Mouse (Mus musculus) neural tube, embryonic 11.5 days (tissue): Measurements from ENCODE around the gene Mapk11. TPM values are rescaled to one million over a fixed set of nuclear protein-coding genes. Genes with fewer than 3 reads are reported as not detected.

Source experiments
- ATAC-seq: fragments of 200-750 bp; cut with Nextera tagmentation; 2 replicates; pipeline ENCODE4 v1.8.0; 2017; ENCODE audit warnings: moderate number of reproducible peaks, mild to moderate bottlenecking, moderate TSS enrichment, moderate library complexity; ENCODE audit not compliant: insufficient read depth, low FRiP score, low TSS enrichment
- DNase-seq: peaks from one replicate; pipeline ENCODE4 v3.0.0-alpha.2; 2015; ENCODE audit warnings: low spot score
- H3K27ac ChIP-seq: fragments of 300-500 bp; sonication (generic); 2 replicates; pipeline ENCODE4 v1.5.1; 2014; ENCODE audit warnings: low read depth, mild to moderate bottlenecking, low read length
- H3K27me3 ChIP-seq: fragments of 300-500 bp; sonication (generic); 2 replicates; pipeline ENCODE4 v1.6.1; 2014; ENCODE audit warnings: mild to moderate bottlenecking, low read length, mixed read lengths; ENCODE audit not compliant: control insufficient read depth, insufficient read depth
- H3K36me3 ChIP-seq: fragments of 300-500 bp; sonication (generic); 2 replicates; pipeline ENCODE4 v1.6.1; 2014; ENCODE audit warnings: mild to moderate bottlenecking, low read length, moderate library complexity, mixed read lengths; ENCODE audit not compliant: control insufficient read depth, insufficient read depth
- H3K4me1 ChIP-seq: fragments of 300-500 bp; sonication (generic); 2 replicates; pipeline ENCODE4 v1.6.1; 2014; ENCODE audit warnings: low read length, mixed read lengths; ENCODE audit not compliant: control insufficient read depth, insufficient read depth
- H3K4me2 ChIP-seq: fragments of 300-500 bp; sonication (generic); 2 replicates; pipeline ENCODE4 v1.6.1; 2014; ENCODE audit warnings: low read depth, mild to moderate bottlenecking, moderate library complexity
- H3K4me3 ChIP-seq: fragments of 300-500 bp; sonication (generic); 2 replicates; pipeline ENCODE4 v1.5.1; 2014; ENCODE audit warnings: low read depth, low read length
- H3K9ac ChIP-seq: fragments of 300-500 bp; sonication (generic); 2 replicates; pipeline ENCODE4 v1.6.1; 2014; ENCODE audit warnings: mild to moderate bottlenecking, low read length
- H3K9me3 ChIP-seq: fragments of 300-500 bp; sonication (generic); 2 replicates; pipeline ENCODE4 v1.6.1; 2016; ENCODE audit warnings: low read length; ENCODE audit not compliant: control insufficient read depth
- WGBS: fragments of 180-500 bp; shearing (Covaris S2); extraction: QIAGEN DNeasy Blood & Tissue Kit; methylation state at CpG from one replicate; pipeline ENCODE4 v1.1.7; 2014; 5-methylcytosine and 5-hydroxymethylcytosine counted together
- polyA plus RNA-seq: library from polyadenylated mRNA; unstranded; fragments of >200 nt; fragmentation: Nextera tagmentation; extraction: Ambion mirVana; gene quantifications from 2 replicates; pipeline ENCODE4 v1.2.1, GENCODE M21; 2014

Mapk11 gene
- polyA plus RNA-seq, 1 experiment from 2014 or later: 37.4 TPM

DNA sequence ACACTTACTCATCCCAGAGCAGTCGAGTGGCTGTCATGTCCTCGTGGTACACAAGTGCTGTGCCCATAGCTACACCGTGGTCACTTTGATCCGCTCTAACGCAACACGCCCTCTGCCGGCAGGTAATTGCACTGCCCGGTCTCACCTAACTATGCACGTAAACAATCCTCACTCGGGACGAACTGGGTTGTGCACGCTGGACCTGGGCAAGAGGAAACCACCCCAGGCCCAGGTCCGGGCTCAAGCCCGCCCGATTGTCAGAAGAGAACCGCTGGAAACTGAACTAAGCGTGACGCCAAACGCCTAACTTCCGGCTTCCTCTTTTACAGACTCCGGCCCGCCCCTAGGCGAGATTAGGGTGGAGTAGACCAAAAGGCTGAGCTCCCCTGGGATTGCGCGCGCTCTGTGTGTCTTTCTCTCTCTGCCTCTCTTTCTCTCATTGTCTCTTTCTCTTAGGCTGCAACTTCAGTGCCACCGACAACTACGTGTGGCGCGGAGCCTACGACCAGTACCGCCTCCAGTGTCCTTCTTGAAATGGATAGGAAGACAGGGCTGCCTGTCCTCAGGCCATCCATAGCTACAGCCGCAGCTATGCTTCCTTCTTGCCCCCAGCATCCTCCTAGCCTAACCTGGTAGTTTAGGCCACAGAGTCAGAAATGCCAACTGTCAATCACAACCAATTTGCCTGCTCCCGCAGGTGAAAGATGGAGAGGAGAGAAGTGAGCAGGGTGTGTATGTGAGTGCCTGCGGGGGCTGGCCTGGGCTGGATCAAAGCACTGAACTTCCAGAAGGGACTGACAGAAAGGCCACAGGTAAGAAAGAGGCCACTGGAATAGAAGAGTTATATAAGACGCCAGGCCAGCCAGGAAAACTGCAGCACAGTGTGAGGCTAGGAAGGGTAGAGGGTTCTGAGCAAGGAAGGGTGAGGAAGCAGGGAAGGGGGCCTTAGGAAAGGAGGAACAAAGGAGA is 20.8 kb downstream of the Mapk11 start, which contains the start of gene Hdac10:
Gene Hdac10, minus strand, starts transcription at position 319 of the 969 bp plus-strand sequence.
- Histone ChIP-seq H3K9ac (peak within 1 kb of the TSS; percentile 70), H3K4me3 (peak within 1 kb of the TSS; percentile 53), H3K27ac (peak within 1 kb of the TSS; percentile 69), H3K9me3 (no peaks in the 10 kb centered on the region), H3K27me3 (no peaks in the 10 kb centered on the region), H3K36me3 (no peaks in the 10 kb centered on the region; the same call in 1 of the 2 replicates), H3K4me2 (peak within 1 kb of the TSS; percentile 73), H3K4me1 (peaks cover 9% of the 10 kb centered on the region)
- DNase-seq (peak; percentile 86), ATAC-seq (peak; percentile 89)
- 3% methylated on average over 36 of the region's 36 CpGs for WGBS

DNA sequence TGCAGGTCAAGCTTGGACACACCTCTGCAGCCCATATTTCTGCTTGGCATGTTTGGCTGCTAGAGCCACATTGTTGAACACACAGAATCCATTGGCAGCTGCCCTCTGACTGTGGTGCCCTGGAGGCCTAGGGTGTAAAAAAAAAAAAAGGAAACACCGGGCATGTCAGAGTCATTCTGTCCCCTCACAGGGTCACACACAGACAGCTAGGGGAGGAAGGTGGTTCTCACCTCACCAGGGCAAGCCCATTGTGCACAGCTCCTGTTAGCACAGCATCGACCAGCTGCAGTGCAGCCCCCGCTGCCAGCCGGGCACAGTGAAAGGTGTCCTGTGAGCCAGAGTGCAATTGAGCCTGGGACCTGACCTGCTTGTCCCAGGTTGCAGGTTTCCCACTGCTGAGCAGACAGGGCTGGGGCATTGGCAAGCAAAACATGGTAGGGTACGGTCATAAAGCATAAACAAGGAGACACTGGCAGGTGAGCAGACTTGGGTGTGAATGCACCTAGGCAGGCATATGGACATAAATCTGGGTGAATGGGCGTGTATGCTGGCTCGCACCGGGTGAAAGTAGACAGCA is 22.0 kb downstream of the Mapk11 start:
- Histone ChIP-seq H3K27ac (no peak overlapping the region), H3K9ac (peak overlapping the region; percentile 10; the same call in 1 of the 2 replicates), H3K27me3 (no peaks in the 10 kb centered on the region), H3K9me3 (no peaks in the 10 kb centered on the region), H3K4me3 (peak overlapping the region; percentile 53), H3K4me2 (peak overlapping the region; percentile 73), H3K36me3 (no peaks in the 10 kb centered on the region; the same call in 1 of the 2 replicates), H3K4me1 (peaks cover 13% of the 10 kb centered on the region)
- DNase-seq (no peak), ATAC-seq (no peak)
- 85% methylated on average over 8 of the region's 8 CpGs for WGBS

DNA sequence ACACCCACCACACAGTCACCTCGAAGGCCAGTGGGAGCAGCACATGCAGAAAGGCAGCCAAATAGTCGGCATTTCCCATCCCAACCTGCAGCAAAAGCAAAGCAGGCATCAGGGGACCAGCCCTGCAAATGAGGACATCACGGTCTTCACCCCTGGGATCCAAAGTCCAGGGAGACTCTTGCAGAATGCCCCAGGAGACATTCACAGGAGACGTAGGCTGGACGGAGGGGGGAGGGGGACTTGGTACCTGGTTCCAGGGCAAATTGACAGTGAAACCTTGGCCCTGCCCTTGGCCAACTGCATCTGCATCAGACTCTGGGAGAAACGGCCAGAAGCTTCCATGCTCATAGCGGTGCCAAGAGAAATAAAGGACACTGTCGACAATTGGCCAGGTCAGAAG is 22.8 kb downstream of the Mapk11 start:
- Histone ChIP-seq H3K9me3 (no peaks in the 10 kb centered on the region), H3K27ac (no peak overlapping the region), H3K36me3 (no peaks in the 10 kb centered on the region; the same call in 1 of the 2 replicates), H3K27me3 (no peaks in the 10 kb centered on the region), H3K4me3 (no peak overlapping the region), H3K9ac (no peak overlapping the region), H3K4me1 (peaks cover 21% of the 10 kb centered on the region), H3K4me2 (no peak overlapping the region)
- 89% methylated on average over 8 of the region's 8 CpGs for WGBS
- DNase-seq: no peak
- no peak for ATAC-seq

DNA sequence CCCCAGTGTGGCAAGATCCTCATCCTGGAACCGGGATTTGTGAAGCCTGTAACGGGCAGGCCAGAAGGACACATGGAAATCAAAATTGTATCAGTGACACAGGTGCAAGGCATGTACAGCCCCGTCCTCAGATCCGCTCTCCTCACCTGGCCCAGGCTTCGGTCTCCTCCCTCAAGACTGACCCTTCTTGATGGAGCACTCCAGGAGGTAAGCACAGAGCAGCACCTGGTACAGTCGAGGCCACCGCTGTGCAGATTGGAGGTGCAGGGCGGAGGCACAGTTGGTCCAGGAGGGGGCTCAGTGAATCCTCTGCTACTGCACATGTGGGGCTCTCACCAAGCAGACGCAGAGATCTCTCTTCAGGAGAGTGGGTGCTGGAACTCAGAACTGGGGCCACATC is 24.1 kb downstream of the Mapk11 start:
- no peak for DNase-seq

DNA sequence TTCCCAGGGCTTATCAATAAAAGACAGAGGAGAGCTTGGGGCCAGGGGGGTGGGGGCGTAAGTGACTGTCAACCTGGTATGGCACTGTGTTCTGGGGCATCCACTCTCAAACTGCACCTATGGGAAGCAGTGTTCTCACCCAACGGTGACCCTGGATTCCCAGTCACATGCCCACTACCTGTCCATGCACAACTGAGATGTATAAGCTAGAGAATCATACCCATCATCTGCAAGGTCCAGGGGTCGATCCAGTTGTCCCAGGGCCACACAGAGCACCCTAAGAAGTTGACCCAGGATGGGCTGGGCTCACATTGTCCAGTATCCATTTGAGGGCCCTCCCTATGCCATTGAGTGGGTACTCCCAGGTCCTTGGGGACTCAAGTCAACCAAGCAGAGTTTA is 25.1 kb downstream of the Mapk11 start:
- 95% methylated on average over 3 of the region's 3 CpGs for WGBS
- Histone ChIP-seq H3K36me3 (no peaks in the 10 kb centered on the region), H3K4me2 (no peak overlapping the region), H3K4me3 (no peak overlapping the region), H3K9me3 (no peaks in the 10 kb centered on the region), H3K4me1 (peaks cover 35% of the 10 kb centered on the region), H3K9ac (no peak overlapping the region), H3K27ac (no peak overlapping the region), H3K27me3 (no peaks in the 10 kb centered on the region)
- ATAC-seq (no peak), DNase-seq (no peak)

More for the DNA sequence above, 24.1 kb downstream of the Mapk11 start:
- H3K9ac ChIP-seq: no peak overlapping the region
- no peak overlapping the region for H3K4me3 ChIP-seq
- no peak for ATAC-seq
- H3K27ac ChIP-seq: no peak overlapping the region
- no peaks in the 10 kb centered on the region for H3K36me3 ChIP-seq
- WGBS: 90% methylated on average over 9 of the region's 9 CpGs
- H3K27me3 ChIP-seq: no peaks in the 10 kb centered on the region
- peaks cover 31% of the 10 kb centered on the region for H3K4me1 ChIP-seq
- H3K9me3 ChIP-seq: no peaks in the 10 kb centered on the region
- H3K4me2 ChIP-seq: no peak overlapping the region

DNA sequence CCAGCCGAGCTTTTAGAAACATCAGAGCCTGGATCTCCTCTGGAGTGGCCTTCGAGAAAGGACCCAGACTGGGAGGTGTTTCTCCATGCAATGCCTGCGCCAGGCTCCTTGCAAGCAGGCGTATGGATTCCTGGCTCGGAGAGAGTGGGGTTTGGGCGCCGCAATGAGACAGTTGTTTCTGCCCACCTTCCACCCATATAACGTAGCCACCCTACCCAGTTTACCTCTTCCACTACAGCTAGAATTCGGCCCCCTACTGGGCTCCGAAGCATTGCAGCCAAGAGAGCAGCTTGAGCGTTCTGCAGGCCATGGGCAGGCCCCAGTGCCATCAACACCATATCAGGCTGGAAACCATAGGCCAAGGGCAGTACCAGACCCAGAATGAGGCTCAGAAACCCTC is 25.8 kb downstream of the Mapk11 start:
- Histone ChIP-seq H3K4me2 (peak overlapping the region; percentile 97), H3K9ac (peak overlapping the region; percentile 75), H3K4me3 (peak overlapping the region; percentile 86), H3K36me3 (no peaks in the 10 kb centered on the region), H3K4me1 (peaks cover 35% of the 10 kb centered on the region), H3K9me3 (no peaks in the 10 kb centered on the region), H3K27me3 (no peaks in the 10 kb centered on the region), H3K27ac (peak overlapping the region; percentile 28)
- DNase-seq: peak; percentile 57
- WGBS: 28% methylated on average over 11 of the region's 11 CpGs
- 0 out of 2 replicates have a peak, but pooled peaks have one; percentile 2 for ATAC-seq

DNA sequence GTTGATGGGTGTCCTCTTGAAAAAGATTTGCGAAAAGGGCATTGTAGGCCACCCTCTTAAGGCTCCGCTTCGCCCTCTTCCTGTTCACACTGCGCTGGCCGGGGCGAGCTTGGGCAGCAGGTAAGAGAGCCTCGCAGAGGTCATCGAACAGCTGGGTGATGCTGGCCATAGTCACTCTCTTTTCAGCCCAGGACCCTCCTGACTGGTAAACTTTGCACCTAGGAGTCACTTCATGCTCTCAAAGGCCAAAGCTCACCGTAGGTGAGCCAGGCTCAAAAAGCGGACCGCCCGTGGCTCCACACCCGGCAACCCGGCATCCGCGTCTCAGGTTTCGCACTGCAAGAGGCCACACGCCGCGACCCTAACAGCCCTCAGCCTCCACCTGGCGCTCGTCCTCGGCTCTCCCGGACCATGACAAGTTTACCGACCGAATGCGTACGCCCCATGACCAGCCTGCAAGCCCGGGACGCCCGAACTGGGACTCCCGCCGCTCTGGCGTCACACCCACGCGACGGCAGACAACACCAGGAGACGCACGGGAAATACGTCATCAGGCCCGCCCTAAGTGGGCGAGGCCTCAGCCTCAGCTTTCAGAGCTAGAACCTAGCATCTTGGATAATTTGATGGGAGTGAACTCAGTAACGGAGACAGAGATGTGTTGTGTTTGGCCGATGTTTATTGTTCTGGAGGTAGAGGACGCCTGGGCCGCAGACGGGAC is 26.6 kb downstream of the Mapk11 start, which contains the start of gene Tubgcp6:
Gene Tubgcp6, minus strand, starts transcription at position 464 of the 718 bp plus-strand sequence.
- DNase-seq (peak; percentile 97), ATAC-seq (peak; percentile 84)
- Histone ChIP-seq H3K27me3 (no peaks in the 10 kb centered on the region), H3K36me3 (no peaks in the 10 kb centered on the region), H3K9me3 (no peaks in the 10 kb centered on the region), H3K4me3 (peak within 1 kb of the TSS; percentile 86), H3K9ac (peak within 1 kb of the TSS; percentile 75), H3K4me2 (peak within 1 kb of the TSS; percentile 97), H3K27ac (peak within 1 kb of the TSS; percentile 28), H3K4me1 (peaks cover 33% of the 10 kb centered on the region)
- WGBS: under 1% methylated on average over 46 of the region's 47 CpGs

DNA sequence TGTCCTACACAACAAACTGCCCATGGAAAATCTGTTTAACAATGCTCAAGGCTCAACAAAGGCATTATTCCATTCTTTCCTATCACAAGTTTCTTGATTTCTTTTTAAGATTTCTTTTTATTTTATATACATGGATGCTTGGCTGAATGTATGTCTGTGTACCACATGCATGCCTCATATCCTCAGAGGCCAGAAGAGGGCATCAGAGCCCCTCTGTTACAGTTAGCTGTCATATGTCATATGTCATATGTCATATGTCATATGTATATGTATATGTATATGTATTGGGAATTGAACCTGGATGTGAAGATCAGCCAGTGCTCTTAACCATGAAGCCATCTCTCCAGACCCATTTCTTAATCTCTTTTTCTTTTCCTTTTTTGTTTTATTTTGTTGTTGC is 31.4 kb downstream of the Mapk11 start:
- Histone ChIP-seq H3K9ac (no peak overlapping the region), H3K9me3 (no peaks in the 10 kb centered on the region), H3K27ac (no peak overlapping the region), H3K4me1 (peaks cover 22% of the 10 kb centered on the region), H3K36me3 (no peaks in the 10 kb centered on the region; the same call in 1 of the 2 replicates), H3K4me3 (no peak overlapping the region), H3K4me2 (no peak overlapping the region), H3K27me3 (no peaks in the 10 kb centered on the region)
- ATAC-seq: no peak
- no peak for DNase-seq
